ENCODE assay signal across 11 mouse cellular contexts in genomic region chr1:34988225-34988624, GRCm38 (mm10).
DNase-seq lines count a peak whose midpoint lies in the region; ATAC-seq and TF ChIP-seq lines count a peak whose summit lies in the region.
"Had no signal": no experiment of that assay in that cellular context is flagged by ENCODE, and none has a peak within 500 bp of the region (broad histone marks: within the 10 kb centered on the region; RNA-seq: fewer than 3 reads in every experiment).

No protein-coding gene starts in this region.

- no peak overlapping the region for H3K4me3 ChIP-seq in hindbrain, postnatal 0 days (ENCODE audit: low read length)
- H3K4me3 ChIP-seq in liver, embryonic 11.5 days (ENCODE audit: low read depth, low read length): no peak overlapping the region

- peaks cover 3% of the 10 kb centered on the region for H3K27me3 ChIP-seq in Patski
- H3K27me3 ChIP-seq in hindbrain, postnatal 0 days (ENCODE audit: insufficient read depth, low read length): no peaks in the 10 kb centered on the region
- no peaks in the 10 kb centered on the region for H3K27me3 ChIP-seq in liver, embryonic 11.5 days (replicated peaks; ENCODE audit: control insufficient read depth, insufficient read depth, low read length)

- no peak for ATAC-seq in Patski
- peak; percentile 61; the same call in 1 of the 2 replicates for ATAC-seq in hindbrain, postnatal 0 days
- no peak for ATAC-seq in liver, embryonic 11.5 days (replicated peaks; ENCODE audit: low FRiP score)
- no peak for ATAC-seq in erythroid progenitor cell, adult 5-6 weeks (replicated peaks; ENCODE audit: low FRiP score, poor library complexity, severe bottlenecking)

- no peak overlapping the region for H3K9ac ChIP-seq in hindbrain, postnatal 0 days (replicated peaks; ENCODE audit: low read length)
- H3K9ac ChIP-seq in liver, embryonic 11.5 days (ENCODE audit: low read depth, low read length): no peak overlapping the region

- no peaks in the 10 kb centered on the region for H3K36me3 ChIP-seq in hindbrain, postnatal 0 days (ENCODE audit: insufficient read depth, low read length)
- H3K36me3 ChIP-seq in liver, embryonic 11.5 days (ENCODE audit: control insufficient read depth, insufficient read depth, low read length): no peaks in the 10 kb centered on the region

- peak; percentile 28 to 38 for DNase-seq in cerebellum, postnatal 10 days
- DNase-seq in cerebellum, adult 18-20 months: no peak
- DNase-seq in layer of hippocampus, adult 11-12 months (ENCODE audit: low spot score): peak; percentile 15
- no peak for DNase-seq in layer of hippocampus, adult 9-10 months (ENCODE audit: low spot score)
- no peak for DNase-seq in Patski (ENCODE audit: low read depth, low spot score)
- peak; percentile 77 for DNase-seq in hindbrain, postnatal 0 days (ENCODE audit: low spot score)
- no peak for DNase-seq in liver, embryonic 11.5 days (ENCODE audit: low spot score)
- DNase-seq: adrenal gland, adult 8-10 months; gastrocnemius, postnatal 25 days; lung, postnatal 14 days had no signal

- WGBS in hindbrain, postnatal 0 days: 75% methylated on average over 7 of the region's 7 CpGs
- 77% methylated on average over 7 of the region's 7 CpGs for WGBS in liver, embryonic 11.5 days

- no peak overlapping the region for H3K4me2 ChIP-seq in hindbrain, postnatal 0 days (ENCODE audit: low read depth, low read length)
- H3K4me2 ChIP-seq in liver, embryonic 11.5 days: no peak overlapping the region

- TF ChIP-seq CTCF in Patski (IDR thresholded peaks at IDR 0.05): peak; percentile 29
- peak; percentile 68 for TF ChIP-seq CTCF in hindbrain, postnatal 0 days (IDR thresholded peaks at IDR 0.05; ENCODE audit: low read depth)

- H3K27ac ChIP-seq in hindbrain, postnatal 0 days: no peak overlapping the region
- H3K27ac ChIP-seq in liver, embryonic 11.5 days (ENCODE audit: low read depth, low read length): no peak overlapping the region

- in situ Hi-C loops in Patski (cut with MboI; ENCODE audit: low pct_unique_long_range_greater_than_20kb): no loop called here

- H3K9me3 ChIP-seq in hindbrain, postnatal 0 days (ENCODE audit: low read length): no peaks in the 10 kb centered on the region
- no peaks in the 10 kb centered on the region for H3K9me3 ChIP-seq in liver, embryonic 11.5 days (ENCODE audit: control insufficient read depth, low read length)

- H3K4me1 ChIP-seq in hindbrain, postnatal 0 days (ENCODE audit: insufficient read depth, low read length): no peaks in the 10 kb centered on the region
- no peaks in the 10 kb centered on the region for H3K4me1 ChIP-seq in liver, embryonic 11.5 days (replicated peaks; ENCODE audit: control insufficient read depth, insufficient read depth, low read length)

- CTCF ChIA-PET in Patski (lab: Charles Lee): no interaction called here

- POLR2A ChIA-PET in Patski (lab: Charles Lee): no interaction called here

Comparison
In these comparisons a context has a peak if more than half of its experiments do, and no peak if none do; other contexts are left out.
1. DNase-seq: peak in cerebellum, postnatal 10 days (2 of 2), layer of hippocampus, adult 11-12 months (single experiment) and hindbrain, postnatal 0 days (single experiment); none in cerebellum, adult 18-20 months (0 of 2), layer of hippocampus, adult 9-10 months (single experiment), Patski (single experiment) and liver, embryonic 11.5 days (single experiment).